ENCODE assay signal across 12 mouse cellular contexts in the genomic region with DNA sequence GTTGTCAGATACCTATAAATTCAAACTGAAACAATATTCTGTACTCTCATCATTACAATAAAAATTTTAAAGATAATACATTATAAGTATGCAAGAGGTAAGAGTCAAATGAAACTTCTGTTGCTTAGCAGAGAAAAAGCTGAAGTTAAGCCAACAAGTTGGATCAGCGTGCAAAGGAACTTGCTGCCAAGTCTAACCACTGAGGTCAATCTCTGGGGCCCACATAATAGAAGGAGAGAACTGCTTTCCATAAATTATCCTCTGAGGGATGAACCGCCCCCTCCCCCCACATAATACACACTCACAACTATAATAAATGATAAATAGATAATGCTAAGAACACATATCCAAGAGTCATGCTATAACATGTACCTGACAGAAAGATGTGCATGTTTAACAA.
"Had no signal": no experiment of that assay in that cellular context is flagged by ENCODE, and none has a peak within 500 bp of the region (broad histone marks: within the 10 kb centered on the region; RNA-seq: fewer than 3 reads in every experiment).

No protein-coding gene starts in this region.

- H3K4me2 ChIP-seq: kidney, embryonic 15.5 days; liver, embryonic 13.5 days; midbrain, embryonic 11.5 days; midbrain, embryonic 15.5 days; neural tube, embryonic 12.5 days had no signal

- H3K9me3 ChIP-seq: kidney, embryonic 15.5 days; liver, embryonic 13.5 days; megakaryocyte, embryonic 14.5 days; midbrain, embryonic 15.5 days; neural tube, embryonic 12.5 days had no signal

- DNase-seq: liver; liver, embryonic 13.5 days; liver, postnatal 0 days; thymus, postnatal 4 days had no signal

- H3K4me3 ChIP-seq: kidney, embryonic 15.5 days; left cerebral cortex, adult 2 months; liver, embryonic 13.5 days; megakaryocyte, embryonic 14.5 days; midbrain, embryonic 15.5 days; neural tube, embryonic 12.5 days had no signal

- H3K36me3 ChIP-seq: kidney, embryonic 15.5 days; liver, embryonic 13.5 days; midbrain, embryonic 15.5 days; neural tube, embryonic 12.5 days had no signal

- H3K9ac ChIP-seq: kidney, embryonic 15.5 days; liver, embryonic 13.5 days; liver, postnatal 0 days; midbrain, embryonic 15.5 days; neural tube, embryonic 12.5 days had no signal

- H3K27ac ChIP-seq: kidney, embryonic 15.5 days; left cerebral cortex, adult 2 months; liver, embryonic 13.5 days; macrophage; midbrain, embryonic 15.5 days; neural tube, embryonic 12.5 days; stomach, postnatal 0 days had no signal

- H3K4me1 ChIP-seq: kidney, embryonic 15.5 days; liver, embryonic 13.5 days; midbrain, embryonic 15.5 days; neural tube, embryonic 12.5 days had no signal

- ATAC-seq: liver, postnatal 0 days; midbrain, embryonic 15.5 days had no signal

- H3K27me3 ChIP-seq: kidney, embryonic 15.5 days; liver, embryonic 13.5 days; megakaryocyte, embryonic 14.5 days; midbrain, embryonic 15.5 days; neural tube, embryonic 12.5 days had no signal
